7 mouse cellular contexts compared by ENCODE assay signal in genomic region chr9:21803986-21804644, GRCm38 (mm10). TPM values are rescaled to one million over a fixed set of nuclear protein-coding genes. Genes with fewer than 3 reads are reported as not detected.
DNase-seq lines count a peak whose midpoint lies in the region; ATAC-seq and TF ChIP-seq lines count a peak whose summit lies in the region.

No protein-coding gene starts in this region.

- peak; percentile 97 for TF ChIP-seq CTCF in intestine, postnatal 0 days (IDR thresholded peaks at IDR 0.05; ENCODE audit: low read depth)
- peak; percentile 92 for TF ChIP-seq CTCF in small intestine, adult 2 months (IDR thresholded peaks at IDR 0.05; ENCODE audit: extremely low read depth, insufficient read length, insufficient replicate concordance, low read depth, low read length)

- peak; percentile 81 for ATAC-seq in intestine, postnatal 0 days
- ATAC-seq in midbrain, embryonic 13.5 days: peak; percentile 93

- H3K4me2 ChIP-seq in intestine, postnatal 0 days (replicated peaks; ENCODE audit: low read depth): no peak overlapping the region
- no peak overlapping the region for H3K4me2 ChIP-seq in midbrain, embryonic 13.5 days (replicated peaks)

- no peak overlapping the region for H3K4me3 ChIP-seq in intestine, postnatal 0 days (ENCODE audit: low read depth, low read length)
- H3K4me3 ChIP-seq in midbrain, embryonic 13.5 days (replicated peaks): no peak overlapping the region
- H3K4me3 ChIP-seq in small intestine, adult 2 months (ENCODE audit: low read depth, low read length): peak overlapping the region; percentile 4; the same call in 1 of the 2 replicates

- H3K4me1 ChIP-seq in intestine, postnatal 0 days (replicated peaks; ENCODE audit: control insufficient read depth, insufficient read depth, low read length): no peaks in the 10 kb centered on the region
- H3K4me1 ChIP-seq in midbrain, embryonic 13.5 days (replicated peaks): 0 out of 2 replicates have a peak, but pooled peaks cover 5% of the 10 kb centered on the region
- H3K4me1 ChIP-seq in small intestine, adult 2 months (ENCODE audit: control insufficient read depth, insufficient read depth, insufficient read length, low read length): no peaks in the 10 kb centered on the region

- H3K9ac ChIP-seq in intestine, postnatal 0 days (ENCODE audit: low read depth, low read length): no peak overlapping the region
- no peak overlapping the region for H3K9ac ChIP-seq in midbrain, embryonic 13.5 days (replicated peaks)

- intact Hi-C loops in left cerebral cortex, postnatal 4 days (cut with DNase I): no loop called here

- no peak overlapping the region for H3K27ac ChIP-seq in intestine, postnatal 0 days (ENCODE audit: low read depth, low read length)
- H3K27ac ChIP-seq in midbrain, embryonic 13.5 days: no peak overlapping the region
- H3K27ac ChIP-seq in small intestine, adult 2 months (ENCODE audit: insufficient read depth, low read depth, low read length): peak overlapping the region; percentile 42

- no peaks in the 10 kb centered on the region for H3K27me3 ChIP-seq in intestine, postnatal 0 days (replicated peaks; ENCODE audit: control insufficient read depth, insufficient read depth, low read length)
- H3K27me3 ChIP-seq in midbrain, embryonic 13.5 days: no peaks in the 10 kb centered on the region
- no peaks in the 10 kb centered on the region for H3K27me3 ChIP-seq in small intestine, adult 2 months (ENCODE audit: control insufficient read depth, insufficient read depth, low read length)

- 37% methylated on average over 13 of the region's 13 CpGs for WGBS in intestine, postnatal 0 days
- 42% methylated on average over 13 of the region's 13 CpGs for WGBS in midbrain, embryonic 13.5 days
- 34% methylated on average over 13 of the region's 13 CpGs for WGBS in small intestine, adult 2 months

- H3K9me3 ChIP-seq in intestine, postnatal 0 days (ENCODE audit: control insufficient read depth): no peaks in the 10 kb centered on the region
- no peaks in the 10 kb centered on the region for H3K9me3 ChIP-seq in midbrain, embryonic 13.5 days

- no peak for TF ChIP-seq POLR2A in small intestine, adult 2 months (IDR thresholded peaks at IDR 0.05; ENCODE audit: low read depth, low read length)

- DNase-seq in adrenal gland, adult 2 months: peak; percentile 93
- DNase-seq in embryo, embryonic 11.5 days (ENCODE audit: low read depth, low spot score): peak; percentile 70
- DNase-seq in gastrocnemius, postnatal 4 days (ENCODE audit: low spot score in 2 of 2): peak; percentile 78 to 85
- peak; percentile 86 for DNase-seq in left cerebral cortex, postnatal 4 days

- H3K36me3 ChIP-seq in intestine, postnatal 0 days (ENCODE audit: control insufficient read depth, insufficient read depth): peaks cover 26% of the 10 kb centered on the region
- H3K36me3 ChIP-seq in midbrain, embryonic 13.5 days: no peaks in the 10 kb centered on the region
- H3K36me3 ChIP-seq in small intestine, adult 2 months (ENCODE audit: control insufficient read depth, insufficient read depth, low read length): no peaks in the 10 kb centered on the region

RNA-seq across cellular contexts. Expression of gene Kank2, which starts 5.6 kb away (rescaled TPM):
- total RNA-seq in adrenal gland, adult 2 months (2021): 10 to 100 TPM; 28.4 to 56.2 TPM
- polyA plus RNA-seq in adrenal gland, adult 2 months (2012; rRNA removed): 67.8 and 76.1 TPM in 2 replicates
- 10 to 100 TPM; 48.1 to 49.1 TPM for total RNA-seq in gastrocnemius, postnatal 4 days (2021)
- 6.4 TPM in 2 replicates for polyA plus RNA-seq in intestine, postnatal 0 days (2015; fragmentation: Nextera tagmentation; extraction: Ambion mirVana)
- total RNA-seq in left cerebral cortex, postnatal 4 days (2021): 1 to 10 TPM; 8.7 to 9.7 TPM
- polyA plus RNA-seq in midbrain, embryonic 13.5 days (2015; fragmentation: Nextera tagmentation; extraction: Ambion mirVana): 3.3 and 4.3 TPM in 2 replicates
- polyA plus RNA-seq in small intestine, adult 2 months (2012; rRNA removed): 23.0 and 24.8 TPM in 2 replicates

RNA-seq across cellular contexts. Expression of gene Angptl8, which starts 31.2 kb away (rescaled TPM):
- total RNA-seq in adrenal gland, adult 2 months (2021): 1 to 10 TPM; 8.1 to 8.7 TPM
- 26.5 and 55.8 TPM in 2 replicates for polyA plus RNA-seq in adrenal gland, adult 2 months (2012; rRNA removed)
- under 1 TPM in 1 of 2 experiments, not detected in 1; 0.54 TPM for total RNA-seq in gastrocnemius, postnatal 4 days (2021)
- 15.9 and 21.1 TPM in 2 replicates for polyA plus RNA-seq in intestine, postnatal 0 days (2015; fragmentation: Nextera tagmentation; extraction: Ambion mirVana)
- not detected for total RNA-seq in left cerebral cortex, postnatal 4 days (2021)
- polyA plus RNA-seq in midbrain, embryonic 13.5 days (2015; fragmentation: Nextera tagmentation; extraction: Ambion mirVana): 0.24 and 0.43 TPM in 2 replicates
- 10.2 and 12.3 TPM in 2 replicates for polyA plus RNA-seq in small intestine, adult 2 months (2012; rRNA removed)

RNA-seq across cellular contexts. Expression of gene Spc24, which starts 44.0 kb away (rescaled TPM):
- total RNA-seq in adrenal gland, adult 2 months (2021): 1 to 10 TPM; 1.9 to 3.7 TPM
- 1.4 and 1.5 TPM in 2 replicates for polyA plus RNA-seq in adrenal gland, adult 2 months (2012; rRNA removed)
- total RNA-seq in gastrocnemius, postnatal 4 days (2021): 10 to 100 TPM; 10.8 to 14.2 TPM
- polyA plus RNA-seq in intestine, postnatal 0 days (2015; fragmentation: Nextera tagmentation; extraction: Ambion mirVana): 23.5 and 32.4 TPM in 2 replicates
- total RNA-seq in left cerebral cortex, postnatal 4 days (2021): 1 to 10 TPM; 4.9 to 5.9 TPM
- polyA plus RNA-seq in midbrain, embryonic 13.5 days (2015; fragmentation: Nextera tagmentation; extraction: Ambion mirVana): 36.2 and 44.6 TPM in 2 replicates
- polyA plus RNA-seq in small intestine, adult 2 months (2012; rRNA removed): 11.0 and 22.6 TPM in 2 replicates

RNA-seq across cellular contexts. Expression of gene Dock6, which starts 48.3 kb away (rescaled TPM):
- total RNA-seq in adrenal gland, adult 2 months (2021): 10 to 100 TPM; 32.9 to 37.0 TPM
- 76.6 and 91.2 TPM in 2 replicates for polyA plus RNA-seq in adrenal gland, adult 2 months (2012; rRNA removed)
- 10 to 100 TPM; 34.3 to 44.5 TPM for total RNA-seq in gastrocnemius, postnatal 4 days (2021)
- polyA plus RNA-seq in intestine, postnatal 0 days (2015; fragmentation: Nextera tagmentation; extraction: Ambion mirVana): 15.5 and 18.4 TPM in 2 replicates
- 10 to 100 TPM; 28.9 to 29.2 TPM for total RNA-seq in left cerebral cortex, postnatal 4 days (2021)
- polyA plus RNA-seq in midbrain, embryonic 13.5 days (2015; fragmentation: Nextera tagmentation; extraction: Ambion mirVana): 14.2 and 17.0 TPM in 2 replicates
- polyA plus RNA-seq in small intestine, adult 2 months (2012; rRNA removed): 36.4 and 73.5 TPM in 2 replicates
